Mouse (Mus musculus) cerebellum, adult 2 months (tissue): Measurements from ENCODE around the gene Mrtfa.

Source experiments
- CTCF ChIP-seq: fragments of 200-500 bp; IDR thresholded peaks from 2 replicates; pipeline ENCODE4 v1.5.1; 2011; ENCODE audit warnings: low read depth, mild to moderate bottlenecking, control low read depth, low read length, moderate library complexity, borderline replicate concordance; ENCODE audit not compliant: insufficient read depth
- POLR2A ChIP-seq: fragments of 200-500 bp; IDR thresholded peaks from 2 replicates; pipeline ENCODE4 v1.6.1; 2011; ENCODE audit warnings: low read length, control low read depth, borderline replicate concordance; ENCODE audit not compliant: insufficient read depth

GRCm38 (mm10) chr15:80997077-80997476 is 193.5 kb downstream of the Mrtfa start:
- TF ChIP-seq POLR2A: no peak
- TF ChIP-seq CTCF: no peak
